Mouse (Mus musculus): ENCODE results near the gene Lrrc2. TPM values are rescaled to one million over a fixed set of nuclear protein-coding genes. Genes with fewer than 3 reads are reported as not detected.

Lrrc2 gene
- polyA plus RNA-seq, 1 experiment, result 0.84 TPM

DNA sequence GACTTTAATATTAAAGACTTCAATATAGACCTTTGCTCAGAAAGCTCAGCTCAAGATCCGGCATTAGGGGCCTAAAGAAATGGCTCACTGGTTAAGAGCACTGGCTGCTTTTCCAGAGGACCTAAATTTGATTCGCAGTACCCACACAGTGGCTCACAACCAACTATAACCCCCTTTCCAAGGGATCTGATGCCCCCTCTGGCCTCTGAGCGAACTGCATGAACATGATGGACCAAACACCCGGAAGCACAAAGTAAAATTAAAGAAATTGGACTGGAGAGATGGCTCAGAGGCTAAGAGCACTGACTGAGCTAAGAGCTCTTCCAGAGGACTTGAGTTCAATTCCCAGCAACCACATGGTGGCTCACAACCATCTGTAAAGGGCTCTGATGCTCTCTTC, 64.3 kb downstream of the Lrrc2 start:
- WGBS, result 92% methylated on average over 4 of the region's 4 CpGs
- Histone ChIP-seq H3K4me3 (replicated peaks; ENCODE audit: extremely low read depth, low read depth, low read length) (no peak overlapping the region), H3K4me1 (ENCODE audit: control insufficient read depth, insufficient read depth, low read length) (peaks cover 15% of the 10 kb centered on the region; the same call in 1 of the 2 replicates)
- TF ChIP-seq POLR2A (IDR thresholded peaks at IDR 0.05; ENCODE audit: borderline replicate concordance, extremely low read depth, low read depth, low read length) (no peak), CTCF (IDR thresholded peaks at IDR 0.05; ENCODE audit: insufficient read depth, low read length) (no peak)
- DNase-seq, result no peak

GRCm38 (mm10) chr9:111019022-111019421, 67.7 kb downstream of the Lrrc2 start, which contains the start of gene Ltf:
Gene Ltf, plus strand, starts transcription at chr9:111019271.
- peaks cover 8% of the 10 kb centered on the region; the same call in 1 of the 2 replicates for H3K4me1 ChIP-seq (ENCODE audit: control insufficient read depth, insufficient read depth, low read length)
- DNase-seq, result no peak
- H3K4me3 ChIP-seq (replicated peaks; ENCODE audit: extremely low read depth, low read depth, low read length), result no peak within 1 kb of the TSS
- 49% methylated on average over 5 of the region's 5 CpGs for whole genome bisulfite sequencing
- TF ChIP-seq CTCF (IDR thresholded peaks at IDR 0.05; ENCODE audit: insufficient read depth, low read length), result no peak
- no peak for TF ChIP-seq POLR2A (IDR thresholded peaks at IDR 0.05; ENCODE audit: borderline replicate concordance, extremely low read depth, low read depth, low read length)

- Histone ChIP-seq H3K4me1 (ENCODE audit: control insufficient read depth, insufficient read depth, low read length) (no peaks in the 10 kb centered on the region), H3K4me3 (replicated peaks; ENCODE audit: extremely low read depth, low read depth, low read length) (no peak overlapping the region)
- 87% methylated on average over 10 of the region's 10 CpGs for WGBS
- DNase-seq, result no peak
- TF ChIP-seq CTCF (IDR thresholded peaks at IDR 0.05; ENCODE audit: insufficient read depth, low read length) (no peak), POLR2A (IDR thresholded peaks at IDR 0.05; ENCODE audit: borderline replicate concordance, extremely low read depth, low read depth, low read length) (no peak)
These were observed 75.4 kb downstream of the Lrrc2 start for GRCm38 (mm10) chr9:111026791-111027190.

Other genes with a start within 250 kb of the Lrrc2 start
- gene Myl3, start 209.7 kb upstream of the Lrrc2 start, polyA plus RNA-seq (2012; rRNA removed), result 10.8 and 214 TPM in 2 replicates
- gene Pth1r, start 204.4 kb upstream of the Lrrc2 start, polyA plus RNA-seq (2012; rRNA removed), result 13.8 and 14.0 TPM in 2 replicates
- gene Prss42, start 153.4 kb upstream of the Lrrc2 start, polyA plus RNA-seq (2012; rRNA removed), result not detected in 2 replicates
- not detected in 2 replicates for gene Prss44, start 137.6 kb upstream of the Lrrc2 start, polyA plus RNA-seq (2012; rRNA removed)
- gene Prss43, start 124.9 kb upstream of the Lrrc2 start, polyA plus RNA-seq (2012; rRNA removed), result not detected in 2 replicates
- not detected in 2 replicates for gene Prss45, start 117.0 kb upstream of the Lrrc2 start, polyA plus RNA-seq (2012; rRNA removed)
- not detected in 2 replicates for gene Prss46, start 107.0 kb upstream of the Lrrc2 start, polyA plus RNA-seq (2012; rRNA removed)
- gene Prss50, start 93.6 kb upstream of the Lrrc2 start, polyA plus RNA-seq (2012; rRNA removed), result 0.10 TPM in 1 of 2 replicates, not detected in the other
- gene Als2cl, start 71.7 kb upstream of the Lrrc2 start, polyA plus RNA-seq (2012; rRNA removed), result 118 and 120 TPM in 2 replicates
- 4.1 and 4.3 TPM in 2 replicates for gene Tmie, start 71.4 kb upstream of the Lrrc2 start, polyA plus RNA-seq (2012; rRNA removed)
- not detected in 2 replicates for gene Fam240a, start 34.7 kb upstream of the Lrrc2 start, polyA plus RNA-seq (2012; rRNA removed)
- 0.88 and 1.0 TPM in 2 replicates for gene Tdgf1, start 5.4 kb upstream of the Lrrc2 start, polyA plus RNA-seq (2012; rRNA removed)
- 26.7 and 29.0 TPM in 2 replicates for gene Rtp3, start 39.0 kb downstream of the Lrrc2 start, polyA plus RNA-seq (2012; rRNA removed)
- gene Ltf, start 67.7 kb downstream of the Lrrc2 start, polyA plus RNA-seq (2012; rRNA removed), result 8.1 and 20.3 TPM in 2 replicates
- gene Ccrl2, start 106.0 kb downstream of the Lrrc2 start, polyA plus RNA-seq (2012; rRNA removed), result 43.9 and 51.2 TPM in 2 replicates
- gene Lrrfip2, start 166.0 kb downstream of the Lrrc2 start, polyA plus RNA-seq (2012; rRNA removed), result 19.8 and 22.3 TPM in 2 replicates